Mouse (Mus musculus) layer of hippocampus, adult 8-10 months (tissue): ENCODE results near the gene Hadha. TPM values are rescaled to one million over a fixed set of nuclear protein-coding genes. Genes with fewer than 3 reads are reported as not detected.

Experiments used
- DNase-seq, 2 experiments: peaks; one replicate each; pipeline ENCODE4 v3.0.0; 2022; ENCODE audit warnings: low spot score in 2 of 2
- total RNA-seq, 4 experiments: library from RNA; stranded (reverse); gene quantifications; 2 replicates each; pipeline ENCODE4 v1.2.4; 2022

The Hadha gene
- total RNA-seq, 4 experiments from 2014 or later: 73.3 to 81.8 (median 74.5) TPM

DNA sequence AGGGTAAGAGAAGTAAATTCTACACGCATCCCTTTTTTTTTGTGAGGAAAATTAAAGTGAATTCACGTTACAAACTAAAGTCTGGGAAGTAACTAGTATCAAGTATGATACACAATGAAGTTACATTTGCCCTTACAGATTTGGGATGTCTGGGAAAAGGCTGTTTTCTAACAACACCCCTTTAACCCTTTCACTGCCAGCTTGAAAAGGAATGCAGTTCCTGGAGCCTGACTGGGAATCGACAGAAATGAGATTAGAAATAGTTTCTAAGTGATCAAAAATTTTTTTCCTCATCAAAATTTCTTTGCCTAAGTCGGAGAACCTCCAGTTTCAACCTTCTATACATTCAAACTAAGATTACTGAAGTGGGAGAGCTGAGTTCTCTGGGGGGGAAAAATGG, 949 bp downstream of the Hadha start:
- DNase-seq: no peak

DNA sequence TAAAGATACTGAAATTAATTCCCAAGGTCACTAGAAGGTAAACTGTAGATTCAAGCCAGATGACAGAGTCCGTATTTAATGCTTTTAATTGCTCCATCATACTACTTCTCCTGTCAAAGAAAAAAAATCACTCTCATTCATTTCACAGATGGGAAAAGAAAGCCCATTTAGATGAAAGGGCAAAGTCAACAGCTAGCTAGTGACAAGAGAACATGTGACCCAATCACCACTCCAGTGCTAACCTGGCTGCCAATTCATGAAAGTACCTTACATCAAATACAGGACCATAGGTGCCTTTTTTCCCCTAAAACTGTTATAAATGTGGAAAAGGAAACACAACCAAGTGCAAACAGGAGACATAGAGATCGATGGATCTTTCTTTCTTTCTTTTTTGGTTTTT, 1.7 kb downstream of the Hadha start:
- DNase-seq: no peak

DNA sequence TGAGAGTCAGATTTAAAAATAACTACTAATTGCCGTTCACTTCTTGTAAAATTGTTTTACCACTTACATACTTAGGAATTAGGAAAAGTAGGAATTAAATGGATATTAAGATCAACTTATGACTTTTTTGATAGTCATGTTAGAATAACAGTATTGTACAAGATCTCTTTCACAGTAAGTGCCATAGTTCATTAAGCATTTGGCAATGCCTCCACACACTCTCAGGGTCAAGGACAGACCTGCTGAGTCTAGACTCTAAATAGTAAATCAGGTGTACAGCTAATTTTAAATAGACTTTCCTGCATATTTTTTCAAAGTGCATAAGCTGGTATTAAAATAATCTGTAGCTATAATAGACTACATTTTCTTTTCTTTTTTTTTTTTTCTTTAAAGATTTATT, 2.5 kb downstream of the Hadha start:
- DNase-seq: no peak

DNA sequence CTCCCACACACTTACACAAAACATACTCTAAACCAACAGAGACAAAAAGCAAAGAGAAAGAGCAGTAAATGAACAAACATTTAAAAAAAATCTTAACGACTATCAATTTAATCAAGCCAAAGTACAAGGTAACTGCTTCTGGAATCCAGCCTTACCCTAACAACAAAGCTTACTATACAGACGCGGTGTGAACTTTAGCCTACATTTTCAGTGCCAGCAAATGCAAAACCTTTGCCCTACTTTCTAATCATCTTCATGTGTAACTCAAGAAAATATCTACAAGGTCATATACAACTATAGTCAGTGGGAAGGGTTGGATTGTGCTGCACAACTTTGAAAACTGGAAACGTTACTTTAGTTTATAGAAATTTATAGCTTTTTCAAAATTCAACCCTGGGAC, 3.0 kb downstream of the Hadha start:
- DNase-seq: no peak

DNA sequence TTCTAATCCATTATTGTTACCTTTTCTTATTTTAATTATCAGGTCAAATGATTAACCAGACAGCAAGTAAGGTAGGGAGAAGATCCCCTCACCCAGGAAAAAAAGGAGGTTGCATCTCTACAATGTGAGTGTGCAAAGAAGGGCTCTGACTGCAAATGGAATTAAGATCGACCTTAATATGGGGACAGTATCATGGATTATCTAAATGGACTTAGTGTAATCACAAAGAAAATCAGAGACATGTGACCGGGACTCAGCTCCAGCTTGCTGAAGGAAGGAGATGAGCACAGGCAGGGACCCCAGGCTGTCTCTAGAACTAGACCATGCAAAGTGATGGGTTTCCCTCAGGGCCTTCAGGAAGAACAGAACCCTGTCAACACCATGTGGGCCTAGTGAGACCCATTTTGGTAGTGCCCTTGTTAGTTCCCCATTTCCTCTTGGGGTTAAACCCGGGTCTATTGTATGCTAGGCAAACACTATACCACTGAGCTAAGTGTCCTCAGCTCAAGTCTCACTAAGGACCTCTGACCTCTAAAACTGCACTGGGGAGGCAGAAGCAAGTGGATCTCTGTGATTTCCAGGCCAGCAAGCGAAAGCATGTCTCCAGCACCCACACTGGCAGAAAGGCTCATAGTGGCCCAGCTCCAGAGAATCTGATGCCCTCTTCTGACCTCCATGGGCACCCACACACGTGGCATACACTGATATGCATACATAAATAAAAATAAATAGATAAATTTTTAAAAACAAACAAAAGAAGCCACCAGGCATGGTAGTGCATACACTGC, 6.6 kb downstream of the Hadha start:
- DNase-seq: no peak

DNA sequence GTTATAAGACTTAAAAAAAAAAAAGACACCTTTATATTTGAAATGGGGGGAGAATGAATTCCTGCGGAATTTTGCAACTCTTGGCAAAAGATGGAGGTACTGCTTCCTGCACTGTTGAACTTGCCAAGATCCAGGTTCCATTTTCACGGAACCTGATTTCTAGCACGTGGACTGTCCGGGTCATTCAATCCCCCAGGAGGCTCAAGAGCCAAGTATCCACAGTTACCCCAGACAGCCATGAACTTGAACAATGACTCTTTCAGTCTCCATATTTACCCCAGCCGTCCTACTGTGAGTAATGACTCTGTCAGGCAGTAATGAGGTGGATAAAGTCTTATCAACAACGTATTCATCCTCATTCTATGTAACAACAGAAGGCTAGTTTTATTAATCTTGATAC, 8.4 kb downstream of the Hadha start:
- no peak for DNase-seq

DNA sequence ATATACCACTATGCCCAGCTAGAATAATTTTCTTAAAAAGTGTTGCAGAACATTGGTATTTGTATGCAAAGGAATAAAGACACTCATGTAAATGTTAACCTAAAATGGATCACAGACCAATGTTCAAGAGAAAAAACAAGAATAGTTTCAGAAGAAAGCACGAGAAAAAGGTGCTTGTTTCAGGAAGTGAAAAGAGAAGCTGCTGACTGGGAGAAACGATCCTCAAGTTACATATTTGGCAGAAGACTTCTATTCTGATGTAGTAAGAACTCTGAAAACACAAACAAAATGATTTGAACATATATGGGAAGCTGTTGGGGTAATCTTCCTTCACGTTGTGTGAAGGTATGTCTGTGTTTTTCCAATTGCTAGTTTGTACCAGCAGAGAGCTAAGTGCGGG, 16.8 kb downstream of the Hadha start:
- no peak for DNase-seq

DNA sequence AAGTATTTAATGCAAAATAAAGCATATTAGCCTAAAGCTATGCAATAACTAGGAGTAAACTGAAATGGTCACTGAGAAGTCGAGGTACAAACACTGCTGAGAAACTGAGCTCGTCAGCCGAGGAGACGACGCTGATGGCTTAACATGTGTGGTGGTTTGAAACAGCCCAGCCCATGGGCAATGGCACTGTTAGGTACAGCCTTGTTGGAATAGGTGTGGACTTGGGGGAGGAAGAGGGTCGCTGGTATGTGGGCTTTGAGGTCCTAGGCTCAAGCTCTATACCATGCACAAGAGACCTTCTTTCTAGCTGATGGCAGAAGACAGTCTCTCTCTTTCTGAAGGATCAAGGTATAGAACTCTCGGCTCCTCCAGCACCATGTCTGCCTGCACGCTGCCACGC, 17.7 kb downstream of the Hadha start:
- no peak for DNase-seq

DNA sequence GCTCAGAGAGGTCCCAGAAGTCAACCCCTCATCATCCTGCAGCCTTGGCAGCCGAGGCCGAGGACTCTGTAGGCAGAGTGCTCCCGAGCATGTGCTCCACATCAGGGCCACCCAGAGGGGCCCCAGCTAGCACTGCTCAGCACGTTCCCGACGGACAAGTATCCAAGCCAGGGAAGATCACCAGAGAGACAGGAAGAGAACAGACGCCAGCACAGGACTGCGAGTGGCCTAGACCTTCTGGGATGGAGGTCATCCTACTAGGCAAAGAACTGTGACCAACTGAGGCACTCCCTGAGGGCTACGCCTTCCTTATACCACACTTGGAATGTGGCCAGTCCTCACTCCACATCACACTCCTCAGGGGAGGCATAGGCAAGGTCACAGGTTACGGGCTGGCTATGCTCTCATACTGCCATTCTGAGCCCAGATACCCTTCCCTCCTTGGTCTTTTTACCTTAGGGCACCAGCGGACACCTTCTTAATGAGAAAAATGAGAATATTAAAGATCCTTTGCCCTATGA, 19.2 kb downstream of the Hadha start:
- DNase-seq: no peak

DNA sequence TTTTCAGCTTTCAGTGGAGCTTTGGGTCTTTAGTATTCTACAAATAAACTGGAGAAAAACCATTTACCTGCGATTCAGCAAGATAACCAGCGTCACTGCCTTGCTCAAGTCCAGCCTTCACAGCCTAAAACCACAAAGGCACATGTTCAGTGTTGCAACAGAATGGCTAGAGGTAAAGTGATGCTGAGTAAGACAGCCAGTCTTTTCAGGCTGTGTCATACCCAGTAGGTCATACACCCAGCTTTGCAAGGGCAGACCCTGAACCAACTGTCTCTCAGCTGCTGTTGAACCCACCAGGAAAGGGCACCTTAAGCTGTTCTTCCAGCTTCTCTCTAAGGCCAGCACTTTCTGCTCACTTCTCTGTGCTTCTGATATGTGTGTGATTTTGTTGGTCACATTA, 22.8 kb downstream of the Hadha start:
- no peak for DNase-seq

DNA sequence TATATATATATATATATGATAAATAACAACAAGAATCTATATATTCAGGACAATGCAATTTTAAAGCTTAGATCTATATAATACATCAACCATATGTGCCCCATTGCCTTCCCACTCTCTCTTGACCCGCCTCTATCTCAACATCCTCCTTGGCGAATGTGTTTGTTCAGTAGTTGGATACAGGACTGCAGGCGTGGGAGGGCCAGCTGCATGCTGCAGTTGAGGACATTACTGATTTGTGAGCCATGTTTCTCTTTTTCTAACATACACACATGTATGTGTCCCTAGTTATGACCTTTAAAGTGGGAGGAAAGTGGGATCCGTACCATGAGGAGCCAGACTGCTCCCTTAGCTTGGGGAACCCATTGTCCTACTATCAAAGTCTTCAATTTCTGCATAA, 23.7 kb downstream of the Hadha start:
- no peak for DNase-seq

DNA sequence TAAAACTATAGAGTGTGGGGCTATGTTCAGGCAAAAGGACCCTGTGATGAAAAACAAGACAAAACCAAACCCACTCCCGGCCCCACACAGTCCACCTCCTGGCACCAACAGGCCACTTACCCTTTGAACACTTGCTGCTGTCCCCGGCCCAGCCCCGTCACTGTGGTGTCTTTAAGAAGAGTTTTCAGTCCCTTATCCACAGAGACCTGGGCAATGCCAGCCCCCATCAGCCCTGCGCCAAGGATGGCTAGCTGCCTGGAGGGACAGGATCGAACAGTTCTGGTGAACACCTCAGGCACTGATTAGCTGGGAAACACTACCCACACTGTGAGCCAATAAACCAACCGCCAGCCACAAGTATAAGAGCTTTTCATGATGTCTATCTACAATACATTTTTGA, 26.3 kb downstream of the Hadha start:
- DNase-seq: no peak

DNA sequence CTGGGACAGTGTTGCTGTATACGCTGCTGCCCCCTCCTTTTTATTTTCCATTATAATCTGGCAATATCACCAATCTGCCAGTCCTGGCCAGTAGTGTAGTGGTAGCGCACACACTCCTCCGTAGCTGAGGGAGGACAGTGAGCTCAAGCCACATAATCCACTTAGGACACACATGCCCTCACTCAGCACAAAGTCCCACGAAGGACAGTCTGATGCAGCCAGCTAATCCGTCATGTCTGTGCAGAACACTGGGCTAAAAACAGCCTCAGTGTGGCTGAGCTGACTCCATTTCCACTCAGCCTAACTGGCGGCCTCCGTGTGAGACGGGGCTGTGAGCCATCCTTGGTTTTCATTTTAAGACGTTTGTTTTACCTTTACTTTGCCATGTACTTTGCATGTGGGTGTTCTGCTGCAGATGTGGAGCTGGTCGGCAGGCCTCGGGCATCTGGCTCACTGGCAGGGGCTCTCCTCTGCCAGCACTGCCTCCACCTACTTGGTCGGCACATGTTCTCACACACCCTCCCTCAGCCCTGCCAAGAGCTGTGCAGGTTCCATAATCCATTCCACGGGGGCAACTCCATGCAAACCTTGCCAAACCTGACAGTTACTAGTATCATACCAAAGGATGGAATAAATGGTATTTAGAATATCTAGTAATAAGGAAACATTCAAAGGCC, 26.9 kb downstream of the Hadha start:
- no peak for DNase-seq

DNA sequence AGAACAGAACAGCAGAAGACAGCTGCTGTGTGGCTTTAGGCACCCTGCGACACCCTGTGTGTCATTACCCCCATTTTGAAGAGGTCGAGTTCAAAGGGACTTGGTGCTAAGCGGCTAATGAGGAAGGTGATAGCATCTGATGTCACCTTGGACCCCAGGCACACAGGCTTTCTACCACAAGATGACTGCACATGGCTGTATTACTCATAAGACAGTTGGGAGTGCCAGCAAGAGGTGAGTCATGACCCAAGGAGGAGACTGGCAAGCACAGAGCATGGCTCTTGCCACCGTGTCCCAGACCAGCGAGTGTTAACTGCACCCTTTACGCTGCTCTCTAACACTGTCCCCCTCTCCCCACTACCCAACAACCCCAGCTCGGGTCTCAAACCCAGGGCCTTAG, 28.2 kb downstream of the Hadha start:
- no peak for DNase-seq

DNA sequence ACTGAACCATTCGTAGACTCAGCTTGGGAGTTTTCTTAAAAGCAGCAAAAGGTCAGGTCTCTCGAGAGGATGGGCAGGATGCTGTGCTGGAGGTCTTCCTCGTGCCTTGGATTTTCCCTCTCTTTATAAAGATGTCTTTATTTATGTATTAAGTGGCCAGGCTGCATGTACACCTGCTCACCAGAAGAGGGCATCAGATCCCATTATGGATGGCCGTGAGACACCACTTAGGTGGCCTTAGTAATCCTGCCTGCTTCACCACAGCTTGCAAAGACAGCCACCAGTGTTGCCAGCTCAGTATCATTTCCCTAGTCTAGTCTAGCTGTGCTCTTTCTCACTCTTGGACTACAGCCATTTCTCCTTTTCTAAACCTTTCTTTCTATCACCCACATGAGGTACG, 29.4 kb downstream of the Hadha start:
- no peak for DNase-seq

DNA sequence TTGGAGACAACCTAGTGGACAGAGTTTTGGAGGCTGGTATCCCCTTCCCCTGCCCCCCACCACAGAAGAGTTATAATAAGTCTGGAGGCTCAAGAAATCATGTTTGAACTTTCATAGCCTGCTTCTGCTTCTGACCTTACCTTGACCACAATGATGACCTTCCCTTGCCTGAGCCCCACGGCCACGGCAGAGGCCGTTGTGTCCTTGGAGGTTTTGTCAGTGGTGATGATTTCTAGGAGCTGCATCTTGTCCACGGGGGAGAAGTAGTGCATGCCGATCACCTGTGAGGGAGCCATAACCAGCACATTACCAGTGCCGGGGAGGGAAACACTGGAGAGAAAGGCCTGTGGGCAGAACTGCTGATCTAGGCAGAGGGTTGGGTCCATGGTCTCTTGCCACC, 32.5 kb downstream of the Hadha start:
- no peak for DNase-seq

DNA sequence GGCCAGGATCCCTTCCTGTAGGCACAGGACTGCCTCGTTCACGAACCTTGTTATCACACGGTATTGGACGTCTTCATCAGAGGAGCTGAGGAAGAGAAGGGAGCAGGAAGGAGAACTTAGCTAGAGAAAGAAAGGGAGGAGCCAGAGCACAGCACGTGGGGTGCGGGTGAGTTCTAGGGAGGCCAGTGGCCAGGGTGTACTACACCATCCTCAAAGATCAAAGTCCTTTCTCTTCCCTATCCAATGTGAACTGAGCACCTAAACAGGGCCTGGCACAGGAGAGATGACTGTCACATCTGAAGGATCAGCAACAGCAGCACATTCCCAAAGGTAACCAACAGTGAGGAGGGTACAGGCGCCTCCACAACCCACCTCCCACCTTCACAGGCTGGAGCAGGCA, 34.9 kb downstream of the Hadha start:
- DNase-seq: no peak

DNA sequence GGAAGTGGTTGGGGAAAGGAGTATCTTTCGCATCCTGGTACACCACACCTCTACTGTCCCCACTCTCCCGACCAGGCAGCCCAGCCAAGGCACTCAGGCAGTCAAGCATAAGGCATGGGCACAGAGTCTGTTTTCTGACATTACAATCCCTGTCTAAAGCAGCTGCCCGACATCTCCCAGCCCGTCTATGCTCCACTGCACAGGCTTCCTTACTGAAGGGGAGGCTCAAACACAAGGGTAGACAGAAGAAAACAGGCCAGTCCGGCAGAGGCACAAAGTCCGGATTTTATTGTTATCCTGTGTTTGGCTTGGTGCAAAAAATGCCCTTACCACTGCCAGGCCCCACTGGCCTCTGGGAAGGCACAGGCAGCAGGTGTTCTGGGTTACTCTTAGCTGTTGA, 35.8 kb downstream of the Hadha start:
- no peak for DNase-seq

DNA sequence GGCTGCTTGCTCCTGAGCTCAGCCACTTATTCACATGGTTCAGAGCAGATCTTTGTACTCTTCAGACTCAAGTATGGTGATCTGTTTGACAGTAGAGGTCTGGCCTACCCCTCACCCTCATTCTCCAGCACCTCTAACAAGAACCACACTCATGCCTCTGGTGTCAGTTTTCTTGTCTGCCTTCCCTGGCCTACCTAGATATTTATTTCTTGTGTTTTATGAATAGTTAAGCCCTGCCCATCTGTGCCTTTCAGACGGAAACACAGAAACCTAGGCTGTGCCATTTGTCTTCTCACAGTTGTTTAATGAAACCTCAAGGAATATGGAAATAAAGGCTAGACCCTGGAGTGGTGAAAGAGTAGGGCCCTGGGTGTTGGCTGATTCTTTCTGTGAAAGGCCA, 36.9 kb downstream of the Hadha start:
- DNase-seq: no peak

DNA sequence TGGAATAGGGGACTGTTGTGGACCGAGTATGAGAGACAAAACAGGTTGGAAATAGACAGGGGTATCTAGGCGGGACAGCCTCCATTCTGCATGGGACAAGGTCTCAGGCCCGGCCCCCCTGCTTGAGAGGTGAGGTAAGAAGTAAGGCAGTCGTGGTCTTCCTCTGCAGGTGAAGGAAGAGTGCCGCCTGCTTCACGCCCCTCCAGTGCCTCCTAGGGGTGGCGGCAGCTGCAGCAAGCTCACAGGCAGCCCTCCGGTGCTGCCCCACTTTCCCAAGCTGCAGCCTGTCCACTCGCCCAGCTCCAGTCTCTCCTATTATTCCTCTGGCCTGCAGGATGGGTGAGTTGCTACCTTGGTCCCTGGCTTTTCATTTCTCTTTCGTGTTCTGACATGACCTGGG, 39.2 kb downstream of the Hadha start:
- DNase-seq: no peak

DNA sequence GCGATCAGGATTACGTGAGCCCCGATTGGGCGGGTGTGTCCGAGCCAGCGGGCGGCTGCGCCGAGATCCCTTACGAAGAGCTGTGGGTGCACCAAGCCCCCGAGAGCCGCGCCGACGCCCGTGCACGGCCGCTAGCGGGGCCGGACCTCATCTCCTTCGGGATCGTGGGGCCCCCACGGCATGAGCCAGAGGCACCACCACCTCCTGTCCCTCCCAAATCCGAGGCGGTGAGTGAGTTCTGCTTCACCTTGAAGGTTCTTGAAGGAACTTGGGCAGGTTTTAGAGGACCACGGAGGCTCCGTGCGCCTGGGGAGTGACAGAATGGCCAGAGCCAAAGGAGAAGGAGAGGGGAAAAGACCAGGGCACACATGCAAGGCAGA, 40.2 kb downstream of the Hadha start:
- DNase-seq: no peak

DNA sequence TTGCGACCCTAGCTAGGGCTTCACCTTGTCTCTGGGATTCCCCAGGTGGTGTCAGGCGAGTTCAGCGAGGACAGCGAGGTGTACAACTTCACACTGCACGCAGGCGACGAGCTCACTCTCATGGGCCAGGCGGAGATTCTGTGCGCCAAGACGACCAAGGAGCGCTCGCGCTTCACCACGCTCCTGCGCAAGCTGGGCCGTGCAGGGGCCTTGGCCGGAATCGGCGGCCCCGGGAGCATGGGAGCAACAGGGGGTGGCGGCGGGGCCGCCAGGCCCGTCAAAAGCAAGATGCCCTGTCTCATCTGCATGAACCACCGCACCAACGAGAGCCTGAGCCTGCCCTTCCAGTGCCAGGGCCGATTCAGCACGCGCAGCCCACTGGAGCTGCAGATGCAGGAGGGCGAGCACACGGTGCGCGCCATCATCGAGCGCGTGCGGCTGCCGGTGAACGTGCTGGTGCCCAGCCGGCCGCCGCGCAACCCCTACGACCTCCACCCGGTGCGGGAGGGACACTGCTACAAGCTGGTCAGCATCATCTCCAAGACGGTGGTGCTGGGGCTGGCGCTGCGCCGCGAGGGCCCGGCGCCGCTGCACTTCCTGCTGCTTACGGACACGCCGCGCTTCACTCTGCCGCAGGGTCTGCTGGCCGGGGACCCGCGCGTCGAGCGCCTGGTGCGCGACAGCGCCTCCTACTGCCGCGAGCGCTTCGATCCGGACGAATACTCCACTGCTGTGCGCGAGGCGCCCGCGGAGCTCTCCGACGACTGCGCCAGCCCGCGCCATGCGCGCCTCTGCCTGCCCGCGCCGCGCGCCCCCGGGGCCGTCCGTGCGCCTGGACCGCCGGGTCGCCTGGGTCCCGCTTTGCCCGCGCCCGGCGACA, 40.8 kb downstream of the Hadha start:
- peak in 1 of 2 experiments; percentile 52 for DNase-seq
